Mouse (Mus musculus): Measurements from ENCODE around the gene Dusp1. TPM values are rescaled to one million over a fixed set of nuclear protein-coding genes. Genes with fewer than 3 reads are reported as not detected.

The Dusp1 gene
- polyA plus RNA-seq, 1 experiment = 5.5 TPM

GRCm38 (mm10) chr17:26594958-26595357 is 33.0 kb upstream of the Dusp1 start:
- no peak for TF ChIP-seq GATA1 (IDR thresholded peaks at IDR 0.05; ENCODE audit: low read length)

- TF ChIP-seq GATA1 (IDR thresholded peaks at IDR 0.05; ENCODE audit: low read length) = no peak
Observed at GRCm38 (mm10) chr17:26594171-26594570, 32.2 kb upstream of the Dusp1 start.

- no peak for TF ChIP-seq GATA1 (IDR thresholded peaks at IDR 0.05; ENCODE audit: low read length)
Observed at GRCm38 (mm10) chr17:26593199-26593598, 31.3 kb upstream of the Dusp1 start.

GRCm38 (mm10) chr17:26592510-26592909 is 30.6 kb upstream of the Dusp1 start:
- no peak for TF ChIP-seq GATA1 (IDR thresholded peaks at IDR 0.05; ENCODE audit: low read length)

GRCm38 (mm10) chr17:26587961-26588487 is 26.1 kb upstream of the Dusp1 start:
- TF ChIP-seq GATA1 (IDR thresholded peaks at IDR 0.05; ENCODE audit: low read length) = no peak

- TF ChIP-seq GATA1 (IDR thresholded peaks at IDR 0.05; ENCODE audit: low read length) = no peak
Observed at GRCm38 (mm10) chr17:26584558-26585136, 22.7 kb upstream of the Dusp1 start.

DNA sequence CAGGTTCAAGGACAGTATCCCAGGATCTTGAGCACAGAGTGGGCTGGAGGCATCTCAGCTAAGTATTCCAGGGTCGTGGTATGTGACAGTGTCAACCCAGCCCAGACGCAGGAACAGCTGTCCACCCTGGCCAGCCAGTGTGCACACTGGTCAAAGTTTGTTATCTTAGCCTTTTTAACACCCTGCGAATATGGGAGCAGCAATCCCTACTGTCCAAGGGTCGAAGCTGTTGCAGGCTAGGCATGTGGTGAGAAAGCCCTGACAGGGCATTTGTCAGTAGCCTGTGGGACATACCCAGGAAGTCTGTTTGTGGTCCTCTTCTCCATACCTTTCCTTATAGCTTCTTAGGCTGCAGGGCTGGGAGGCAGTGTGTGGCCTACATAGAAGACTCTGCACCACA is 22.1 kb upstream of the Dusp1 start:
- no peak for TF ChIP-seq GATA1 (IDR thresholded peaks at IDR 0.05; ENCODE audit: low read length)

DNA sequence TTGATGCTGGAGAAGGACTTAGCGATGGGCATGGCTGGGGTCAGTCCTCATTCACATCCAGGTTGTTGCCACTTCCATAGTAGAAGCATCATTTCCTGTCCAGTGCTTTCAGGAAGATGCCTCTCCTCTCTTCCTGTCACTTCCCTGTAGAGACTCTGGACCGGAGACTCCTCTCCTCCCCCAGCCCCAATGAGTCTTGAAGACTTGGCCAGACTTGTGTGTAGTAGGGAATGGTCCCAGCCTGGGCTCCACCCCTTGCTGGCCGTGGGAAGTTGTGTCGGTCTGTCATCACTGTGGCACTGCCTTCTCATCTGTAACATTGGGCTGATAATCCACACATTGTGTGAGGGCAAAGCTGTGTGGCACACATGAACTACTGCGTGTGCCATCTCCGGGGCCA is 21.7 kb upstream of the Dusp1 start:
- no peak for TF ChIP-seq GATA1 (IDR thresholded peaks at IDR 0.05; ENCODE audit: low read length)

DNA sequence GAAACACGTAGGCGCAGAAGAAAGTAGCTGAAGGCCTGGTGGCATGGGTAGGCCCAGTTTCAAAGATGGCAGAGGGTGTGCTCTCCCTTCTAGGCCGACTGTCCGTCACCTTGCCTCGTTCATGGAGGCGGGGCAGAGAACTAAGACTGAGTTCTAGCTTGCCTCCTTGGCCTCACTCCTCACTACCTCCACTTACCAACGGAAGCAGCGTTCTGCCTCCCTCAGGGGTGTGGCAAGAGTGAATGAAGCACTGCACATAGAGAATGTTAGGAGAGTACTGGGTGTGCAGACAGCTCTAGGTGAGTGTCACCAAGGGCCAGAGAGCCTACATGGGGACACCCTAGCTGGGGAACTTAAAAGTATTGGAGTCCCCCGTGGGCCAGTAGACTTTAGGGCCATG is 21.1 kb upstream of the Dusp1 start:
- TF ChIP-seq GATA1 (IDR thresholded peaks at IDR 0.05; ENCODE audit: low read length) = no peak

DNA sequence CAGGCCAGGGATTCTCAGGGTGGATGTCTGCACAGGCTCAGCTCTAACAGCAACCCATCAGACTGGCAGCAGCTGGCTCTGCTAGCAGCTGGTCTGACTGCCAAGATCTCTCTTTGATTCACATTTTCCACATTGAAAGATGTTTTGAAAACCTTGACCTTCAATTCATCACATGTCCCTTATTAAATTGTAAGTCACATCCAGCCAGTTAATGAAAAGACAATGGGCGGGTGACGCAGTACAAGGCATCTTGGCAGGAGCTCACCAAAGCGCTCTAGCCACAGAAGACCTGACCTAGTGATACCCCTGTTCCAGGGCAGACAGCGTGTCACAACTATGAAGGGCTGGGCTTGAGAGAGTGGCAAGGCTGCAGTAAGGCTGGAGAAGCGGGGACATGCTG is 20.4 kb upstream of the Dusp1 start:
- TF ChIP-seq GATA1 (IDR thresholded peaks at IDR 0.05; ENCODE audit: low read length) = no peak

DNA sequence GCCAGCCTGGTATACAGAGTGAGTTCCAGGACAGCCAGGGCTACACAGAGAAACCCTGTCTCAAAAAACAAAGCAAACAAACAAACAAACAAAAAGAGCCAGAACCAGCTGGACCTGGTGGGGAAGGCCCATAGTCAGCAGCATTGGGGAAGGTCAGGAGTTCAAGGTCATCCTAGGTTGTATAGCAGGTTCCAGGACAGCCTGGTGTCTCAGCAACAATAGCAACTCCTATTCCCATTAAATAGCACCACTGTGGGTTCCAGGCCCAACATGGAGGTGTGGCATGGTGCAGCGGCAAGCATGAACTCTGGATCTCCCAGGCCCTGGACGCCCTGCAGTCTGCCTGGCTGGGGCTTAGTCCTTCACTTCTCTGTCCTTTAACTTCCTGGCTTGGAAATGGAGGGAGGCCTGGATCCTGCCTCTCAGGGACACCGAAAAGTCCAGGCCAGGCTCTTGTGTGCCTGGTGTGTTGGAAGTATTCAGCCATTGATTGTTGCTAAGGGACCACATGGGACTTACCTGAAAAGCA is 19.0 kb upstream of the Dusp1 start:
- TF ChIP-seq GATA1 (IDR thresholded peaks at IDR 0.05; ENCODE audit: low read length) = no peak

DNA sequence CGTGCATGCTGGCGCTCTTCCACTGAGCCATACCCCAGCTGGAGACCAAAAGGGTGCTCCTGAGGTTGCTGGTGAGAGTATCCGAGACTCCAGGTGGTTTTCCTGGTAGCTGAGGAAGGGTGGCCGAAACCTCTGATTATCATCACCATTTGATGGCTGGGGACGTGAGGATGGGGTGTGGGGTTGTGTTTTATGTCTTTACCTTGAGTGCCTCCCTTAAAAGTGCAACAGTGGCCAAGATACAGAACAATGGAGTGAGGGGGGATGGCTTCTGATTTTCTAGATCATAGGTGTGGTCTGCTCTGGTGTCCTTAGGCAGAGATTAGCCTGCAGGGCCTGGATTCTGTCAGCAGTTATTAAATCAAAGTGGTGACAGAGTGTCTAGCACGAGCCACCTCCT is 17.5 kb upstream of the Dusp1 start:
- TF ChIP-seq GATA1 (IDR thresholded peaks at IDR 0.05; ENCODE audit: low read length) = no peak

- no peak for TF ChIP-seq GATA1 (IDR thresholded peaks at IDR 0.05; ENCODE audit: low read length)
Observed at GRCm38 (mm10) chr17:26578771-26579170, 16.8 kb upstream of the Dusp1 start.

- TF ChIP-seq GATA1 (IDR thresholded peaks at IDR 0.05; ENCODE audit: low read length) = no peak
Observed at GRCm38 (mm10) chr17:26578162-26578561, 16.2 kb upstream of the Dusp1 start.

- TF ChIP-seq GATA1 (IDR thresholded peaks at IDR 0.05; ENCODE audit: low read length) = no peak
Observed at GRCm38 (mm10) chr17:26577309-26577708, 15.4 kb upstream of the Dusp1 start.

DNA sequence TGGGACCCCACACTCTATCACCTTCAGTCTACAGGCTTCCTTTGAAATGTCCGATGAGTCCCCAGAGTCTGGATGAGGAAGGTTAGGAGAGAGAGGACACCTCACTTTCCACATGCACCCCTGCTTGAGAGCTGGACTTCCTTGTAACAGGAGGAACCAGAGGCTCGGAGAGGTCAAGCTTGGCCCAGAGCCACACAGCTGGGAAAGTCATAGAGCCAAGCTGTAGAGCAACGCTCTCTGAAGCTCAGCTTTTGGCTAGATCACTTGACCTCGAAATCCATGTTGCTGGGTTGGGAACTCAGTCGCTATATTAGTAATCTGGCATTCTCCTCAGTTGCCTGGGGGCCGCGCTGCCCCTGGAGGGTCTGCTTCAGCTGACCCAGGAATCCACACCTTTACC is 14.9 kb upstream of the Dusp1 start:
- no peak for TF ChIP-seq GATA1 (IDR thresholded peaks at IDR 0.05; ENCODE audit: low read length)

Data from G1E-ER4 (cell line).